Mouse (Mus musculus): Measurements from ENCODE around the gene Six5.

GRCm38 (mm10) chr7:19052345-19053135, 41.9 kb upstream of the Six5 start:
- no peak for TF ChIP-seq MAFK (IDR thresholded peaks at IDR 0.05; ENCODE audit: insufficient read depth, low read depth, low read length)
- no peak for TF ChIP-seq CHD2 (IDR thresholded peaks at IDR 0.05; ENCODE audit: low read depth, low read length)

Measured in ES-E14 (cell line).